Mouse (Mus musculus) brown adipose tissue, adult 24 weeks (tissue): ENCODE data around the gene Dedd2. TPM values are rescaled to one million over a fixed set of nuclear protein-coding genes. Genes with fewer than 3 reads are reported as not detected.

Experiments
- H3K27ac ChIP-seq: fragments of 200-500 bp; replicated peaks from 2 replicates; pipeline ENCODE4 v1.5.1; 2012; ENCODE audit warnings: low read depth, mild to moderate bottlenecking, low read length
- H3K4me1 ChIP-seq: fragments of 200-500 bp; 2 replicates; pipeline ENCODE4 v1.6.1; 2012; ENCODE audit warnings: low read length, mixed read lengths; ENCODE audit not compliant: control insufficient read depth, insufficient read depth, insufficient read length
- H3K4me3 ChIP-seq: fragments of 200-500 bp; 2 replicates; pipeline ENCODE4 v1.5.1; 2012; ENCODE audit warnings: low read depth, mild to moderate bottlenecking, low read length, moderate library complexity; ENCODE audit not compliant: insufficient read depth
- polyA plus RNA-seq: library from polyadenylated mRNA; stranded (reverse); fragments of >200 nt; gene quantifications from 2 replicates; pipeline ENCODE4 v1.2.4, GENCODE M21; 2012; ENCODE audit not compliant: missing spikeins, insufficient read depth, insufficient read length

The Dedd2 gene
- polyA plus RNA-seq, 1 experiment, result 6.1 TPM

GRCm38 (mm10) chr7:25184091-25184490 lies 36.3 kb downstream of the Dedd2 start:
- no peaks in the 10 kb centered on the region for H3K4me1 ChIP-seq
- H3K4me3 ChIP-seq, result no peak overlapping the region
- no peak overlapping the region for H3K27ac ChIP-seq

GRCm38 (mm10) chr7:25181814-25182213 lies 38.6 kb downstream of the Dedd2 start:
- no peaks in the 10 kb centered on the region; the same call in 1 of the 2 replicates for H3K4me1 ChIP-seq
- no peak overlapping the region for H3K4me3 ChIP-seq
- no peak overlapping the region for H3K27ac ChIP-seq

GRCm38 (mm10) chr7:25181331-25181790 lies 39.1 kb downstream of the Dedd2 start:
- H3K4me1 ChIP-seq, result no peaks in the 10 kb centered on the region; the same call in 1 of the 2 replicates
- no peak overlapping the region for H3K27ac ChIP-seq
- H3K4me3 ChIP-seq, result no peak overlapping the region

GRCm38 (mm10) chr7:25180512-25180911 lies 39.9 kb downstream of the Dedd2 start:
- Histone ChIP-seq H3K27ac (no peak overlapping the region), H3K4me1 (no peaks in the 10 kb centered on the region; the same call in 1 of the 2 replicates), H3K4me3 (no peak overlapping the region)

- H3K4me3 ChIP-seq, result peak within 1 kb of the TSS; percentile 45
- no peaks in the 10 kb centered on the region; the same call in 1 of the 2 replicates for H3K4me1 ChIP-seq
- H3K27ac ChIP-seq, result no peak within 1 kb of the TSS
Measured at GRCm38 (mm10) chr7:25179606-25180161, 40.7 kb downstream of the Dedd2 start, which contains the start of gene Pou2f2. Pou2f2 (minus strand) TSS chr7:25179726.

GRCm38 (mm10) chr7:25178787-25179605 lies 41.4 kb downstream of the Dedd2 start:
- Histone ChIP-seq H3K4me1 (no peaks in the 10 kb centered on the region; the same call in 1 of the 2 replicates), H3K4me3 (peak overlapping the region; percentile 45), H3K27ac (no peak overlapping the region)

- Histone ChIP-seq H3K4me3 (peak overlapping the region; percentile 45), H3K4me1 (no peaks in the 10 kb centered on the region; the same call in 1 of the 2 replicates), H3K27ac (no peak overlapping the region)
Measured at GRCm38 (mm10) chr7:25178317-25178716, 42.1 kb downstream of the Dedd2 start.

GRCm38 (mm10) chr7:25174343-25174742 lies 46.1 kb downstream of the Dedd2 start:
- Histone ChIP-seq H3K4me1 (no peaks in the 10 kb centered on the region; the same call in 1 of the 2 replicates), H3K4me3 (no peak overlapping the region), H3K27ac (no peak overlapping the region)

GRCm38 (mm10) chr7:25172669-25173068 lies 47.7 kb downstream of the Dedd2 start:
- Histone ChIP-seq H3K27ac (no peak overlapping the region), H3K4me1 (no peaks in the 10 kb centered on the region), H3K4me3 (no peak overlapping the region)

GRCm38 (mm10) chr7:25170583-25170982 lies 49.8 kb downstream of the Dedd2 start:
- Histone ChIP-seq H3K4me1 (no peaks in the 10 kb centered on the region), H3K4me3 (no peak overlapping the region), H3K27ac (no peak overlapping the region)

- Histone ChIP-seq H3K4me1 (no peaks in the 10 kb centered on the region), H3K4me3 (no peak overlapping the region), H3K27ac (no peak overlapping the region)
Measured at GRCm38 (mm10) chr7:25166106-25166505, 54.3 kb downstream of the Dedd2 start.

GRCm38 (mm10) chr7:25156158-25156648 lies 64.2 kb downstream of the Dedd2 start:
- Histone ChIP-seq H3K4me1 (no peaks in the 10 kb centered on the region), H3K4me3 (no peak overlapping the region), H3K27ac (no peak overlapping the region)

GRCm38 (mm10) chr7:25155469-25156157 lies 64.8 kb downstream of the Dedd2 start:
- H3K4me1 ChIP-seq, result no peaks in the 10 kb centered on the region
- H3K27ac ChIP-seq, result no peak overlapping the region
- H3K4me3 ChIP-seq, result no peak overlapping the region

- Histone ChIP-seq H3K27ac (no peak overlapping the region), H3K4me3 (no peak overlapping the region), H3K4me1 (no peaks in the 10 kb centered on the region)
Measured at GRCm38 (mm10) chr7:25154648-25155047, 65.8 kb downstream of the Dedd2 start.

GRCm38 (mm10) chr7:25153841-25154240 lies 66.6 kb downstream of the Dedd2 start:
- H3K4me1 ChIP-seq, result no peaks in the 10 kb centered on the region
- H3K27ac ChIP-seq, result no peak overlapping the region
- H3K4me3 ChIP-seq, result no peak overlapping the region
